8 mouse cellular contexts compared by ENCODE assay signal in genomic region chr9:59584871-59585308, GRCm38 (mm10). TPM values are rescaled to one million over a fixed set of nuclear protein-coding genes. Genes with fewer than 3 reads are reported as not detected.
DNase-seq lines count a peak whose midpoint lies in the region; ATAC-seq lines count a peak whose summit lies in the region.

No protein-coding gene starts in this region.

- peak; percentile 54 for ATAC-seq in hindbrain, embryonic 14.5 days (ENCODE audit: low FRiP score)
- ATAC-seq in megakaryocyte, adult 5-6 weeks (ENCODE audit: poor library complexity, severe bottlenecking), result peak; percentile 93

- H3K27me3 ChIP-seq in hindbrain, embryonic 14.5 days (ENCODE audit: control insufficient read depth, insufficient read depth, low read length), result no peaks in the 10 kb centered on the region

- no peaks in the 10 kb centered on the region for H3K36me3 ChIP-seq in hindbrain, embryonic 14.5 days (replicated peaks; ENCODE audit: control insufficient read depth, insufficient read depth)

- no peak overlapping the region for H3K4me3 ChIP-seq in hindbrain, embryonic 14.5 days (replicated peaks; ENCODE audit: low read length)

- peaks cover 22% of the 10 kb centered on the region for H3K4me1 ChIP-seq in hindbrain, embryonic 14.5 days (replicated peaks; ENCODE audit: control insufficient read depth, insufficient read depth, low read length)

- 8% methylated on average over 13 of the region's 13 CpGs for WGBS in hindbrain, embryonic 14.5 days

- H3K9me3 ChIP-seq in hindbrain, embryonic 14.5 days (ENCODE audit: control insufficient read depth, low read length), result no peaks in the 10 kb centered on the region

- peak overlapping the region; percentile 33 for H3K4me2 ChIP-seq in hindbrain, embryonic 14.5 days (replicated peaks)

- no peak overlapping the region for H3K9ac ChIP-seq in hindbrain, embryonic 14.5 days

- DNase-seq in R1 (ENCODE audit: low read depth, low spot score), result peak; percentile 87
- DNase-seq in cerebellum, postnatal 14 days, result peak; percentile 86 to 87
- DNase-seq in frontal cortex, postnatal 25 days (ENCODE audit: low spot score in 2 of 2), result peak; percentile 49 to 65
- DNase-seq in hindbrain, embryonic 14.5 days (ENCODE audit: low spot score), result peak; percentile 81
- peak; percentile 80 to 85 for DNase-seq in left cerebral cortex, adult 18-20 months (ENCODE audit: low spot score in 2 of 2)
- peak; percentile 57 for DNase-seq in retina, postnatal 7 days (ENCODE audit: low read depth, low spot score)
- peak; percentile 34 for DNase-seq in urinary bladder, adult 2 months (ENCODE audit: low spot score)

- H3K27ac ChIP-seq in hindbrain, embryonic 14.5 days, result no peak overlapping the region

RNA-seq across cellular contexts. Expression of gene Celf6, which starts 7.2 kb away (rescaled TPM):
- polyA plus RNA-seq in hindbrain, embryonic 14.5 days (2014; fragmentation: Nextera tagmentation; extraction: Ambion mirVana), result 35.8 and 36.0 TPM in 2 replicates
- total RNA-seq in left cerebral cortex, adult 18-20 months (2021), result 10 to 100 TPM; 29.7 to 35.2 TPM
- not detected in 2 replicates for total RNA-seq in megakaryocyte, adult 5-6 weeks (2015)
- total RNA-seq in megakaryocyte, adult 5-6 weeks (2017), result not detected in 2 replicates
- 0.19 and 0.21 TPM in 2 replicates for polyA plus RNA-seq in urinary bladder, adult 2 months (2012; rRNA removed)

RNA-seq across cellular contexts. Expression of gene Parp6, which starts 32.2 kb away (rescaled TPM):
- 216 and 219 TPM in 2 replicates for polyA plus RNA-seq in hindbrain, embryonic 14.5 days (2014; fragmentation: Nextera tagmentation; extraction: Ambion mirVana)
- total RNA-seq in left cerebral cortex, adult 18-20 months (2021), result 100 to 1,000 TPM; 129 to 139 TPM
- total RNA-seq in megakaryocyte, adult 5-6 weeks (2015), result 29.8 and 35.2 TPM in 2 replicates
- 22.9 and 23.0 TPM in 2 replicates for total RNA-seq in megakaryocyte, adult 5-6 weeks (2017)
- 52.4 and 53.9 TPM in 2 replicates for polyA plus RNA-seq in urinary bladder, adult 2 months (2012; rRNA removed)

RNA-seq across cellular contexts. Expression of gene Tmem202, which starts 45.2 kb away (rescaled TPM):
- polyA plus RNA-seq in hindbrain, embryonic 14.5 days (2014; fragmentation: Nextera tagmentation; extraction: Ambion mirVana), result 0.91 and 0.96 TPM in 2 replicates
- 1 to 10 TPM; 2.6 to 3.6 TPM for total RNA-seq in left cerebral cortex, adult 18-20 months (2021)
- total RNA-seq in megakaryocyte, adult 5-6 weeks (2015), result 0.75 and 1.4 TPM in 2 replicates
- total RNA-seq in megakaryocyte, adult 5-6 weeks (2017), result 0.41 and 0.59 TPM in 2 replicates
- polyA plus RNA-seq in urinary bladder, adult 2 months (2012; rRNA removed), result 1.3 and 1.5 TPM in 2 replicates

RNA-seq across cellular contexts. Expression of gene Hexa, which starts 45.5 kb away (rescaled TPM):
- polyA plus RNA-seq in hindbrain, embryonic 14.5 days (2014; fragmentation: Nextera tagmentation; extraction: Ambion mirVana), result 66.6 and 67.2 TPM in 2 replicates
- 10 to 100 TPM; 48.4 to 54.1 TPM for total RNA-seq in left cerebral cortex, adult 18-20 months (2021)
- total RNA-seq in megakaryocyte, adult 5-6 weeks (2015), result 159 and 162 TPM in 2 replicates
- total RNA-seq in megakaryocyte, adult 5-6 weeks (2017), result 252 and 269 TPM in 2 replicates
- 103 and 106 TPM in 2 replicates for polyA plus RNA-seq in urinary bladder, adult 2 months (2012; rRNA removed)

Comparison
In these comparisons a context has a peak if more than half of its experiments do, and no peak if none do; other contexts are left out.
1. DNase-seq: peak in every context shown above with its lines; median percentile 87 in R1; 86 in cerebellum, postnatal 14 days; 82 in left cerebral cortex, adult 18-20 months; 81 in hindbrain, embryonic 14.5 days; 57 in frontal cortex, postnatal 25 days; 57 in retina, postnatal 7 days; 34 in urinary bladder, adult 2 months.
2. RNA of gene Celf6, which starts 7.2 kb away (total RNA-seq): 29.7 to 35.2 TPM in left cerebral cortex, adult 18-20 months; not detected in megakaryocyte, adult 5-6 weeks; every median in the first group is over 10 times any median in the second.